Mouse (Mus musculus): ENCODE data around the gene Wdr31. TPM values are rescaled to one million over a fixed set of nuclear protein-coding genes. Genes with fewer than 3 reads are reported as not detected.

Wdr31 gene
- polyA plus RNA-seq, 1 experiment = 10.5 TPM

DNA sequence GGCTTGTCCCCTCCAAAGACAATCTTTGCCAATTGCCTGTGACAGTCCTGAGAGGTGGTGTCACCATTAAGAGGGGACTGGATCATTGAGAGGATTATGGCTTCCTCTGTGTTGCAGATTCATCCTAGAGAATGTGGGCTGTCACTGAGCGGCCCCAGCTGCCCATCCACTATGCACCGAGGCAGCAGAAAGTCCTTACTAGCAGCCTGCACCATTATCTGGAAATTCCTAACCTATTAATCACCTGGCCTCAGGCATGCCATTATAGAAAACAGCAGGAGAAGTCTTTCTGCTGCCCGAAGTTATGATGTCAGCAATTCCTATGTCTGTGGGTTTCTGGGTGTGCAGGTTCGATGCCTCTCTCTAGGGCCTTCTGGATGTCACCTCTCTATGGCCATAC lies 29.7 kb downstream of the Wdr31 start:
- WGBS = 42% methylated on average over 4 of the region's 4 CpGs
- H3K4me1 ChIP-seq (ENCODE audit: control insufficient read depth, insufficient read depth, low read length) = peaks cover 30% of the 10 kb centered on the region
- H3K4me3 ChIP-seq (ENCODE audit: insufficient read depth, low read depth, low read length) = no peak overlapping the region
- peak overlapping the region; percentile 71 for H3K27ac ChIP-seq (ENCODE audit: insufficient read depth, low read depth, low read length)
- H3K36me3 ChIP-seq (ENCODE audit: control insufficient read depth, insufficient read depth, low read length) = no peaks in the 10 kb centered on the region
- TF ChIP-seq CTCF (conservative IDR thresholded peaks at IDR 0.05; ENCODE audit: insufficient read depth, insufficient read length, low read depth, low read length) (no peak), POLR2A (IDR thresholded peaks at IDR 0.05; ENCODE audit: low read depth, low read length) (no peak)
- no peak for DNase-seq
- H3K27me3 ChIP-seq (replicated peaks; ENCODE audit: control insufficient read depth, insufficient read depth, low read length) = no peaks in the 10 kb centered on the region

DNA sequence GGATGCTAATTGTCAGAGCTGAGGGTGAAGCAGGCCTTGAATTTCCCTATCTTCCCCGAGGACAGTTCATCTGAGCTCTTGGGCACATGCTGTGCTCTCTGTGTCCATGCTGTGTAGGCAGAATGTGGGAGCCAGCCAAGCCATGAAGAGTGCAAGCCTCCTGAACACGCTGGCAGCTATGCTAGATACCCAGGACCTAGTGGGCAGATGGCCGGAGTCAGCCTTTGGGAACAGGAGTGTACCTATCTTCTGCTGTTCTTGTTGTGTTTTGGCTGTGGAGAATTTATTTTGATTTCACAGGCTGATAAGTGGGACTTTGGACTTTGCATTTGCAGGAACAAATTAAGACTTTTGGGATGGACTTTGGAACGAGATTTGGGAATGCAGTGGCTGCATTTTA lies 30.2 kb downstream of the Wdr31 start:
- DNase-seq = peak; percentile 90
- Histone ChIP-seq H3K27me3 (replicated peaks; ENCODE audit: control insufficient read depth, insufficient read depth, low read length) (no peaks in the 10 kb centered on the region), H3K4me3 (ENCODE audit: insufficient read depth, low read depth, low read length) (no peak overlapping the region), H3K4me1 (ENCODE audit: control insufficient read depth, insufficient read depth, low read length) (peaks cover 30% of the 10 kb centered on the region), H3K27ac (ENCODE audit: insufficient read depth, low read depth, low read length) (peak overlapping the region; percentile 71; the same call in 1 of the 2 replicates), H3K36me3 (ENCODE audit: control insufficient read depth, insufficient read depth, low read length) (no peaks in the 10 kb centered on the region)
- WGBS = 47% methylated on average over 4 of the region's 4 CpGs
- TF ChIP-seq POLR2A (IDR thresholded peaks at IDR 0.05; ENCODE audit: low read depth, low read length) (no peak), CTCF (conservative IDR thresholded peaks at IDR 0.05; ENCODE audit: insufficient read depth, insufficient read length, low read depth, low read length) (no peak)

DNA sequence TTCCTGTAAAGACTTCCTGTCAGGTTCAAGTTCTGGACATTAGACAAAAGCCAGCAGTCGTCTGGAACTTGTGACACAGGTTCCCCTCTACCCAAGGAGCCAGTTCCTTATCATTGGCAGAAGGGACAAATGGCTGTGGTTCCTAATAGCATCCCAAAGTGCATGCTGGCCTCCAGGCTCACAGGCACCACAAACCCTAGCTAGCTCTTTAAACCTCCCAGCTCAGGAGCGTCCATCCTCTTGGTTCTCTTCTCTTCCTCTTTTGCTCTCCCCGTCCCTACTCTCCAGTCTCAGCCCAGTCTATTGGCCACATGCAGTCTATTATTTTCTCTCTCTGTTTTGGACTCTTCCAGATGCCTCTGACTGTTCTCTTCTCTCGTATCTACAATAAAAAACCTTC lies 30.9 kb downstream of the Wdr31 start:
- H3K4me1 ChIP-seq (ENCODE audit: control insufficient read depth, insufficient read depth, low read length) = peaks cover 30% of the 10 kb centered on the region
- DNase-seq = no peak
- TF ChIP-seq POLR2A (IDR thresholded peaks at IDR 0.05; ENCODE audit: low read depth, low read length) (no peak), CTCF (conservative IDR thresholded peaks at IDR 0.05; ENCODE audit: insufficient read depth, insufficient read length, low read depth, low read length) (no peak)
- no peaks in the 10 kb centered on the region for H3K36me3 ChIP-seq (ENCODE audit: control insufficient read depth, insufficient read depth, low read length)
- H3K4me3 ChIP-seq (ENCODE audit: insufficient read depth, low read depth, low read length) = no peak overlapping the region
- no peaks in the 10 kb centered on the region for H3K27me3 ChIP-seq (replicated peaks; ENCODE audit: control insufficient read depth, insufficient read depth, low read length)
- H3K27ac ChIP-seq (ENCODE audit: insufficient read depth, low read depth, low read length) = peak overlapping the region; percentile 91
- 63% methylated on average over 4 of the region's 4 CpGs for WGBS

DNA sequence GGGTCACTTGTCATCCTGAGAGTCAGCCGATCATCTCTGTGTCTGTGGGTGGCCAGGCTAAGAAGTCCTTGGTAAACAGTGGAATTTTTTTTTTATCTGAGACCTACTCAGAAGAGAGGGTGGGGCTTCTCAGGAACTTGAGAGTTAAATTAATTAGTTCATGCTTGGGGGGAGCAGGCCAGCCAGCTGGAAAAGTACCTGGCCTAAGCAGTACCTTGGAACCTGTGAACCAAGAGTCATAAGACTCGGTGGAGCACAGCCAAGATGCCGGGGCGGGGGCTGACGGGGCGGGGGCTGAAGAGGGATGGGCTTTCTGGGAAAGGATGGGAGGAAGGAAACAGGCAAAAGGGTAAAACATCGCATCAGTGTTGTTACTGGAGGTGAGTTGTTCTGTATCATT lies 32.8 kb downstream of the Wdr31 start:
- 32% methylated on average over 7 of the region's 7 CpGs for WGBS

DNA sequence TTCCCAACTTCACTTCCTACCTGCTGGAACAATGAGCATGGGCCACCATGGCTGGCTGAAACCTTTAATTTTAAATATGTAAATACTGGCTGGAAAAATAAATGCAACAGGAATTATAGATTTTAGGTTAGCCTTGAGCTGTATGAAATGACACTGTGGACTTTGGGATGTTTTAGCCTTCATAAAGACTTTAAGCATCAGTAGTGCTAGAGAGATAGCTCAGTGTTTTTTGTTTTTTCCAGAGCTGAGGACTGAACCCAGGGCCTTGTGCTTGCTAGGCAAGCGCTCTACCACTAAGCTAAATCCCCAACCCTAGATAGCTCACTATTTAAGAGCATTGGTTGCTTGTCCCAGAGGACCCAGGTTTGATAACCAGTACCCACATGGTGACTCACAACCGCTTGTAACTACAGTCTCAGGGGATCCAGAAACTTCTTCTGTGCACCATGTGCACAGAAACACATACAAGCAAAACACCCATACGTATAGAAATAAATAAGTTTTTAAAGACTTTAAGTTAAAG lies 33.4 kb downstream of the Wdr31 start:
- TF ChIP-seq POLR2A (IDR thresholded peaks at IDR 0.05; ENCODE audit: low read depth, low read length) (no peak), CTCF (conservative IDR thresholded peaks at IDR 0.05; ENCODE audit: insufficient read depth, insufficient read length, low read depth, low read length) (no peak)
- Histone ChIP-seq H3K4me1 (ENCODE audit: control insufficient read depth, insufficient read depth, low read length) (peaks cover 32% of the 10 kb centered on the region), H3K27me3 (replicated peaks; ENCODE audit: control insufficient read depth, insufficient read depth, low read length) (no peaks in the 10 kb centered on the region), H3K4me3 (ENCODE audit: insufficient read depth, low read depth, low read length) (no peak overlapping the region), H3K36me3 (ENCODE audit: control insufficient read depth, insufficient read depth, low read length) (no peaks in the 10 kb centered on the region), H3K27ac (ENCODE audit: insufficient read depth, low read depth, low read length) (peak overlapping the region; percentile 81)
- no peak for DNase-seq
- WGBS = 73% methylated on average over 3 of the region's 3 CpGs

More for the DNA sequence above, 32.8 kb downstream of the Wdr31 start:
- peak; percentile 92 for DNase-seq
- Histone ChIP-seq H3K27ac (ENCODE audit: insufficient read depth, low read depth, low read length) (peak overlapping the region; percentile 81), H3K4me3 (ENCODE audit: insufficient read depth, low read depth, low read length) (no peak overlapping the region), H3K27me3 (replicated peaks; ENCODE audit: control insufficient read depth, insufficient read depth, low read length) (no peaks in the 10 kb centered on the region), H3K36me3 (ENCODE audit: control insufficient read depth, insufficient read depth, low read length) (no peaks in the 10 kb centered on the region), H3K4me1 (ENCODE audit: control insufficient read depth, insufficient read depth, low read length) (peaks cover 32% of the 10 kb centered on the region)
- TF ChIP-seq CTCF (conservative IDR thresholded peaks at IDR 0.05; ENCODE audit: insufficient read depth, insufficient read length, low read depth, low read length) (no peak), POLR2A (IDR thresholded peaks at IDR 0.05; ENCODE audit: low read depth, low read length) (no peak)

- Histone ChIP-seq H3K4me1 (ENCODE audit: control insufficient read depth, insufficient read depth, low read length) (peaks cover 21% of the 10 kb centered on the region), H3K27ac (ENCODE audit: insufficient read depth, low read depth, low read length) (peak within 1 kb of the TSS; percentile 96), H3K36me3 (ENCODE audit: control insufficient read depth, insufficient read depth, low read length) (no peaks in the 10 kb centered on the region), H3K4me3 (ENCODE audit: insufficient read depth, low read depth, low read length) (peak within 1 kb of the TSS; percentile 52), H3K27me3 (replicated peaks; ENCODE audit: control insufficient read depth, insufficient read depth, low read length) (no peaks in the 10 kb centered on the region)
- 46% methylated on average over 6 of the region's 6 CpGs for WGBS
- TF ChIP-seq POLR2A (IDR thresholded peaks at IDR 0.05; ENCODE audit: low read depth, low read length) (no peak), CTCF (conservative IDR thresholded peaks at IDR 0.05; ENCODE audit: insufficient read depth, insufficient read length, low read depth, low read length) (no peak)
- DNase-seq = peak; percentile 86
Measured at GRCm38 (mm10) chr4:62435081-62435480, 35.6 kb downstream of the Wdr31 start, which contains the start of gene Rnf183. Gene Rnf183, minus strand, starts transcription at chr4:62435252.

DNA sequence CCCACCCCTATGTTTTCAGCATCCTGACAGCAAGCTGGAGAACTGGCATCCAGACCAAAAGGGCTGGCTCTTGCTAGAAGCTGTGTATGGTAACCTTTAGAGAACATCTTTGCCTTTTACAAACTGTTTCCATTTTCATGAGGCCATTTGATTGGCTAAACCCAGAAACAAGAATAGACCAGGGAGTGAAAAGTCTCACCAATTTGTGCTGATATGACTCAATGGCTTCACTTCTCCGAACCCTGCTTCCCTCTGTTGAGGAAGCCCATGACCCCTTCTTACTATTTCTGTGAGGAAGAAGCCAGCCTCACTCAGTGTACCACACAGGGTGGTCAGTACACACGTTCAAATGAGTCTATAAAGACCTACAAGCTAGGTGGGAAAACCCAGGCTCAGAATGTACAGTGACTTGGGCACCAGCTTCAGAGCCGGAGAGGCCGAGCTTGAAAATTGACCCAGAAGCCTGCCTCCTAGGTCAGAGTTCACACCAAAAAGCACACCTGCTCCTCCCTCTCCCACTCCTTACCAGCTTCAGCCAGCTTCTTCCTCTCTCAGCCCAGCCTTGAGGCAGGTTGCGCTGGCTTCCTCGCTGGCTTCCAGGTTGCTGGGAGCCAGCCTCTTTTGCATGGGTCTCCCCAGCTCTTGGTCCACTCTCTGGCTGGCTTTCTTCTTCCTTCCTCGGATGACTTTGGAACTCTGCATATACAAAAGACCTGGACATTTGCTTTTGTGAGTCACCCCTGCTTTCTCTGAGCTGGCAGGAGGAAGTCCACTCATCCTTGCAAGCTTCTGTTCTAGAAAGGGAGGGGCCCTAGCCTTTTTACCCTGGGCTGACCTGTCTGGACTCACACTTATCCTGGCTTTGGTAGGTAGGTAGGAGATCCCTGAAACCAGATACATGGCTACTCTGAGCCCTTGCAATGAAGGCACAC lies 36.5 kb downstream of the Wdr31 start:
- peak overlapping the region; percentile 96 for H3K27ac ChIP-seq (ENCODE audit: insufficient read depth, low read depth, low read length)
- peaks cover 18% of the 10 kb centered on the region for H3K4me1 ChIP-seq (ENCODE audit: control insufficient read depth, insufficient read depth, low read length)
- DNase-seq = peak; percentile 83
- 31% methylated on average over 7 of the region's 7 CpGs for WGBS
- TF ChIP-seq POLR2A (IDR thresholded peaks at IDR 0.05; ENCODE audit: low read depth, low read length) (peak; percentile 10), CTCF (conservative IDR thresholded peaks at IDR 0.05; ENCODE audit: insufficient read depth, insufficient read length, low read depth, low read length) (no peak)
- no peaks in the 10 kb centered on the region for H3K36me3 ChIP-seq (ENCODE audit: control insufficient read depth, insufficient read depth, low read length)
- peak overlapping the region; percentile 52 for H3K4me3 ChIP-seq (ENCODE audit: insufficient read depth, low read depth, low read length)
- no peaks in the 10 kb centered on the region for H3K27me3 ChIP-seq (replicated peaks; ENCODE audit: control insufficient read depth, insufficient read depth, low read length)
